Mouse (Mus musculus) kidney, postnatal 10 days (tissue): ENCODE measurements around the gene Bak1.

Source experiments
- DNase-seq: peaks from one replicate; pipeline ENCODE4 v3.0.0; 2021; ENCODE audit warnings: mixed read lengths

Gene Bak1

DNA sequence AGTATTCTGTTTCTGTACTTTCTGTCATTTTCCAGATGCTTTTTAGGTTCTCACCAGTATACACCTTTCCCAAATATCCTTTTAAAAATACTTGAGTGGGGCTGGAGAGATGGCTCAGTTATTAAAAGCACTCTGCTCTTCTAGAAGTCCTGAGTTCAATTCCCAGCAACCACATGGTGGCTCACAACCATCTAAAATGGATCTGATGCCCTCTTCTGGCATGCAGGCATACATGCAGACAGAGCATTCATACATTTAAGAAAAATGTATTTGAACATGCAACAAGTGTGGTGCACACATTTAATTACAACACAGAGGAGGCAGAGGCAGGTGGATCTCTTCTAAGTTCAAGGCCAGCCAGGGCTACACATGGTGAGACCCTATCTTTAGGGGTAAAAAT, 53.4 kb downstream of the Bak1 start:
- no peak for DNase-seq

DNA sequence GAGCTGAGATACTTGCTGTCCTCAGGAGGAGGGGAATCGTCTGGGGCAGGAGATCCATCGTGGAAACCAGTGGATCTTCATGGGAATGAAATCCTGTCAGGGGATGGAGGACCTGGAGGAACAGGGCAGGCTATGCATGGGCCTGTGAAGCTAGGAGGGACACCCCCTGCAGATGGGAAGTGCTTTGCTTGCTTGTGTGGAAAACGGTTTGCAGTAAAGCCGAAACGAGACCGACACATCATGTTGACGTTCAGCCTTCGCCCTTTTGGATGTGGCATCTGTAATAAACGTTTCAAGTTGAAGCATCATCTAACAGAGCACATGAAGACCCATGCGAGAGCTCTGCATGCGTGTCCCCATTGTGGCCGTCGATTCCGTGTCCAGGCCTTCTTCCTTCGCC, 54.3 kb downstream of the Bak1 start:
- DNase-seq: no peak

DNA sequence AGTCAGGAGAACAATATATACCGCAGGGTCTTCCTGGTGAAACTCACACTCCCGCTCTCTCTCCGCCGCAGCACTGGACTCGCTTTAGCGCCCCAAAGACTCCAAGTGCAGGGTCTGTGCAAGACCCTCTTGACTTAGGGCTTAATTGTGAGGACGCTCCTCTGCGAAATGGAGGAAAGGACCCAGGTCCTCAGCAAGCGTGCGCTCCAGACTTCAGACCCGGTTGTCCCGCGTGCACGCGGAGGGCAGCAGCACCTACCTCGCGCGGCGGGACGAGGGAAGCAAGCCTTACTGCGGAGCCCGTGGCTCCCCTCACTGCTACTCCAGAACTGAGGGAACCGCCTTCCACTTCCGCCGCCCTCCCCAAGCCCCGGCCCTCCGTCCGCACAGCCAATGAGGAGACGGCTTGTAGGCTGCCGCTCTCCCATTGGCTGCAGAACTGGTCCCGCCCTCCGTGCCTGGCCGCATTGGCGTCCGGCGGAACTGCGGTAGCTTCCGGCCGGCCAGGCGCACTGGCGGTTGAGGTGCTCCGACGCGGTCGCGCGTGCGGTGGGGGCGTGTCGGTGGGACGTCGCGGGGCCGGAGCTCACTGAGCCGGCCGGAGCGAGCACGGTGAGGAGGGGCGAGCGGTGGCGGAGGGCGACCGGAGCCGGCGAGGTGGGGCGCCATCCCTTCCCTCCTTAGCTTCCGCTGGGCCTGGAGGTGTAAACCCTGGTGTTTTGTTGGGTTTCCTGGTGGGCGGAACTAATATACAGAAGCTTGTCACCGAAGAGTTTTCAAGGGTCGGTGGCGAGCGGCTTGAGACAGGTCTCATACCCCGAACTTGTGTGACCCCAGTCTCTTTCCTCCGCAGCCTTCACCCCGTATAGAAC, 55.9 kb downstream of the Bak1 start, which contains the start of gene Zbtb9:
Zbtb9 (plus strand) TSS at position 465 of the 872 bp plus-strand sequence.
- peak; percentile 97 for DNase-seq

DNA sequence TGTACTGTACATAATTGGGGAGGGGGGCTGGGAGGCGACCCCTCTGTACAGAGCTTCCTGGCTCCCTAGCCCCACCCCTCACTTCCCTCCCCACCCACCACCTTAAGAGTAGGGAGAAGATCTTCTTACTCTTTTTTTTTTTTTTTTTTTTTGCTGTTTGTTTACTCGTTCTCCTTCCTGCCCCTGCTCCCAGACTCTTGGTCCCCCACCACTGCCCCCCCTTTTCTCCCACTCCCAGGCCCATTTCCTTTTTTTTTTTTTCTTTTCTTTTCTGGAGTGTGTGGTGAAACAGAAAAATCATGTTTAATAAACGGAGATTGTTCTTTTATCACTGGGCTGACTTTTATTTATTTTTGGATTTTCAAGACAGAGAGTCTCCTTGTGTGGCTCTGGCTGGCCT, 56.7 kb downstream of the Bak1 start:
- DNase-seq: no peak

DNA sequence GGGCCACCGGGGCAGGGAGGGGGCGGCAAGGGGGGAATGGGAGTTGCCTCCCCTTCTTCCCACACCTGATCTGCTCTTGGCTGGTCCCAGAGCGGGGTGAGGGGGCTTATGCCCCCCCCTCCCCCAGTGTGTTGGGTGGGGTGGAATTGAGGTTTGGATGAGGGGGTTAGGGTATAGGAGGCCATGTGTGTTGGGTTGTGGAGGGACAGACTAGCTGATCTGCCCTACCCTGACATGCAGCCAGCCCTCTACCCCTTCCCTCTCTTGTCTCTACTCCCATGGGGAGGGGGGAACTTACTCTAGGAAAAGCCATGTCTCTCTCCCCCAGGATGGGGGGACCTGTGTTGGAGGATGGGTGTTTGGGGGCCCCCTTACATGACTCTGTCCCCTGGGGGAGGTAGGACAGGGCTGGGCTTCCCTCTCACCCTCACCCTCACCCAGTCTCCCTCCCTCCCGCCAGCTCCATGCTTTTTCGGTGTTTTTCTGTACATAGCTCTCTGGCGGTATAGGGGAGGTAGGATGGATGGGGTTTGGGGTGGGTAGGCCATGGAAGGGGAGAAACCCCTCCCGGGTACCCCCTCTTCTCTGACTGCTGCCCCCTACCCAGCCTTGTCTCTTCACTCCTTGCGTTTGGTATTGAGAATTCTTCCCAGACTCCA, 57.4 kb downstream of the Bak1 start:
- no peak for DNase-seq

DNA sequence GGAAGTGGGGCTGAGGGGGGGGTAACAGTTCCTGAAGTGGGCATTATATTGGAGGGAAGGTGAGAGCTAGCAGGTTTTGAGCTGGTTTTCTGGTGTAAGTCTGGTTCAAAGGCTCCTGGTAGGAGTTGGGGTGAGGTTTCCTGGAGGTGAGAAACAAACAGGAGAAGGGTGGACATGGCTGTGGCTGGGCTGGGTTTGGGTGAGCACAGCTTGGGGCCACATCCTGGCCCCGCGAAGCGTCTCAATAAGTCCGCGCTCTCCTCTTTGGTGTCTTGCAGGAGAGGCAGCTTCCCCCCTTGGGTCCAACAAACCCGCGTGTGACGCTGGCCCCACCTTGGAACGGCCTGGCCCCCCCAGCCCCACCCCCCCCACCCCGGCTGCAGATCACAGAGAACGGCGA, 58.6 kb downstream of the Bak1 start:
- DNase-seq: no peak
